Mouse (Mus musculus): ENCODE data around the gene Orai2. TPM values are rescaled to one million over a fixed set of nuclear protein-coding genes. Genes with fewer than 3 reads are reported as not detected.
"Not testable (repeated sequence)": the region's sequence is repeated elsewhere in the genome, so short reads cannot be mapped to it uniquely, and the experiment has no call there.

Gene Orai2
- polyA plus RNA-seq, 1 experiment from 2014 or later, result 7.4 TPM

DNA sequence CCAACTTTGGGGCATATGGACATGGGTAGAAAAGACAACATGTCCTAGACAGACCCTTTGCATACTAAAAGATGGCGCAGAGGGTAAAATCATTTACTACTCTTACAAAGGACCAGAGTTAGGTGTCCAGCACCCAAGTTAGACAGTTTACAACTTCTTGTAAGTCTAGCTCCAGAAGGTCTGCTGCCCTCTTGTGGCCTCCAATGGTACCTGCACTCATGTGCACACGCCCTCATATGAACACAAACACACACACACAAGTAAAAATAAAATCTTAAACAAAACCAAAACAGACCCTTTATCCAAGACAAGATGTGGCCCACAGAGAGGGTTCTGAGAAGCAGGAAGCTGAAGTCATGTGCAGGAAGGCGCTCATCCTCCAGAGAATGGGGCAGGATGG lies 2.4 kb downstream of the Orai2 start:
- no peak overlapping the region for H3K4me2 ChIP-seq
- H3K9me3 ChIP-seq (ENCODE audit: control insufficient read depth, low read length), result no peaks in the 10 kb centered on the region
- peaks cover 11% of the 10 kb centered on the region for H3K4me1 ChIP-seq (replicated peaks; ENCODE audit: control insufficient read depth, insufficient read depth, low read length)
- no peak overlapping the region for H3K4me3 ChIP-seq (ENCODE audit: low read depth, low read length)
- no peak for ATAC-seq (replicated peaks; ENCODE audit: low FRiP score)
- WGBS, result 93% methylated on average over 3 of the region's 3 CpGs
- no peak overlapping the region for H3K9ac ChIP-seq (ENCODE audit: low read depth, low read length)
- DNase-seq (ENCODE audit: low spot score), result no peak
- no peak overlapping the region for H3K27ac ChIP-seq (ENCODE audit: low read depth, low read length)
- peaks cover 4% of the 10 kb centered on the region; the same call in 1 of the 2 replicates for H3K36me3 ChIP-seq (ENCODE audit: control insufficient read depth, insufficient read depth, low read length)
- H3K27me3 ChIP-seq (replicated peaks; ENCODE audit: control insufficient read depth, insufficient read depth, low read length), result no peaks in the 10 kb centered on the region

DNA sequence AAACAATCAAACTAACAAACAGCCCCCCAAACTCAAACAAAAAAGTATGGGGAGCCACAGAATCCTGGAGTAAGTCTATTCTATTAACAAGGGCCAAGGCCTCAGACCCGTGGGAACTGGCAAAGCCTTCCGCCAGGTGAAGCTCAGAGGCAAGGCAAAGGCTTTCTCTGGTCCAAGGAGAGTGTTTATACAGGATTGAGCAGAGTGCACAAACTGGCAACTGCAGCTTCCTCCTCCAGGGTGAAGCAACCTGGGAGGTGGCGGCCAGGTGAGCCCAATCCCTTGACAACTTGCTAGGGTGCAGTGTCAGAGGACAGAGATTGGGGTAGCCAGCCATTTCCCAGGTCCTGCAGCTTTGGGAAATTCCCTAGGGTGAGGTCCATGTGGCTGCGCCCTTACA lies 3.2 kb downstream of the Orai2 start:
- Histone ChIP-seq H3K4me3 (ENCODE audit: low read depth, low read length) (no peak overlapping the region), H3K4me1 (replicated peaks; ENCODE audit: control insufficient read depth, insufficient read depth, low read length) (peaks cover 10% of the 10 kb centered on the region), H3K27me3 (replicated peaks; ENCODE audit: control insufficient read depth, insufficient read depth, low read length) (no peaks in the 10 kb centered on the region), H3K36me3 (ENCODE audit: control insufficient read depth, insufficient read depth, low read length) (peaks cover 4% of the 10 kb centered on the region; the same call in 1 of the 2 replicates), H3K9me3 (ENCODE audit: control insufficient read depth, low read length) (no peaks in the 10 kb centered on the region), H3K4me2 (no peak overlapping the region), H3K9ac (ENCODE audit: low read depth, low read length) (no peak overlapping the region), H3K27ac (ENCODE audit: low read depth, low read length) (no peak overlapping the region)
- no peak for DNase-seq (ENCODE audit: low spot score)
- no peak for ATAC-seq (replicated peaks; ENCODE audit: low FRiP score)
- WGBS, result 81% methylated on average over 4 of the region's 4 CpGs

DNA sequence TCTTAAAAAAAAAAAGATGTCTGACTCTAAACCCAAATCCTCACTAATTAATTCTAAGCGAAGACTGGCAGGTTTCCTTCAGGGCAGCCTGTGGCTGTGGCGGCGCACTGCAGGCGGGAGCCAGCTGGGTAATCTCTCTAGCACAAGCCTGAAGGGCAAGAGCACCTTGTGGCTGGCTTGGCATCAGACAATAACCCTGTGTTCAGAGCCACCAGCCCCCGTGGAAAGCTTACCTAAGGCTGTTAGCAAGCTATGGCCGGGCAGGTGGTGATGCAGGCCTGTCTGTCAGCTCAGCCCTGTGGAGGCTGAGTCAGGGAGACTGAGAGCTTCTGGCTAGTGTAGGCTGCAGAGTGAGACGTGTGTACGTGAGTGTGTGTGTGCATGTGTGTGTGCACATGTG lies 5.3 kb downstream of the Orai2 start:
- no peaks in the 10 kb centered on the region for H3K9me3 ChIP-seq (ENCODE audit: control insufficient read depth, low read length)
- H3K9ac ChIP-seq (ENCODE audit: low read depth, low read length), result no peak overlapping the region
- no peak overlapping the region for H3K4me2 ChIP-seq
- no peak overlapping the region for H3K27ac ChIP-seq (ENCODE audit: low read depth, low read length)
- DNase-seq (ENCODE audit: low spot score) (no peak), ATAC-seq (replicated peaks; ENCODE audit: low FRiP score) (no peak)
- peaks cover 4% of the 10 kb centered on the region; the same call in 1 of the 2 replicates for H3K36me3 ChIP-seq (ENCODE audit: control insufficient read depth, insufficient read depth, low read length)
- H3K27me3 ChIP-seq (replicated peaks; ENCODE audit: control insufficient read depth, insufficient read depth, low read length), result no peaks in the 10 kb centered on the region
- H3K4me3 ChIP-seq (ENCODE audit: low read depth, low read length), result no peak overlapping the region
- 0 out of 2 replicates have a peak, but pooled peaks cover 3% of the 10 kb centered on the region for H3K4me1 ChIP-seq (replicated peaks; ENCODE audit: control insufficient read depth, insufficient read depth, low read length)
- 82% methylated on average over 8 of the region's 8 CpGs for WGBS

DNA sequence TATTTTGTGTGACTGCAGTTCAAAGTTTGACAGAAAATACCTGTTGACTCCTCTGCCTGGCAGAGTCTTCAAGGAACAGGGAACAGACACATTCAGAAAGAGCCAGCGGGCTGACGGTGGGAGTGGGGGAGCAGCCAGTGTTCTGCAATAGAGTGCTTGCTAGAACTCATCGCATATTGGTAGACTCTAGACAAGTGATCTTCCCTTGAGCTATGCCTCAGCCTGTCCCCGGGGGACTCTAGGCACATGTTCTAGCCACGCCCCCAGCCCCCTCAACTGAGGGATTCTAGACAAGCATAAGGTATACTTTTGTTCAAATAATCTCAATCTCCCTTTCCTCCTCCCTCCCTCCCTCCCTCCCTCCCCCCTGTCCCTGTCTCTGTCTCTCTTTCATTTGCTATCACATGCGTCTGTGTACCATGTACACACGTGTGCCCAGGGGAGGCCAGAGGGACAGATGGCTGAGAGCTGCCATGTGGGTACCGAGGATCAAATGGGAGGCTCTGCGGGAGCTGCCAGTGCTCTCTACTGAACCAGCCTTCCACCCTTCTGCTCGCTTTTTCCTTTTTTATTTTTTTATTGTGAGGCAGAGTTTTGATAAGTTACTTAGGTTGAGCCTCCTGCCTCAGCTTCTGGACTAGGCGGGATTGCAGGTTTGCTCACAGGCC lies 6.6 kb downstream of the Orai2 start:
- Histone ChIP-seq H3K4me3 (ENCODE audit: low read depth, low read length) (no peak overlapping the region), H3K9ac (ENCODE audit: low read depth, low read length) (no peak overlapping the region), H3K36me3 (ENCODE audit: control insufficient read depth, insufficient read depth, low read length) (peaks cover 4% of the 10 kb centered on the region; the same call in 1 of the 2 replicates), H3K9me3 (ENCODE audit: control insufficient read depth, low read length) (no peaks in the 10 kb centered on the region), H3K27ac (ENCODE audit: low read depth, low read length) (no peak overlapping the region), H3K4me2 (no peak overlapping the region), H3K4me1 (replicated peaks; ENCODE audit: control insufficient read depth, insufficient read depth, low read length) (no peaks in the 10 kb centered on the region), H3K27me3 (replicated peaks; ENCODE audit: control insufficient read depth, insufficient read depth, low read length) (no peaks in the 10 kb centered on the region)
- no peak for ATAC-seq (replicated peaks; ENCODE audit: low FRiP score)
- DNase-seq (ENCODE audit: low spot score), result no peak
- WGBS, result 86% methylated on average over 11 of the region's 11 CpGs

DNA sequence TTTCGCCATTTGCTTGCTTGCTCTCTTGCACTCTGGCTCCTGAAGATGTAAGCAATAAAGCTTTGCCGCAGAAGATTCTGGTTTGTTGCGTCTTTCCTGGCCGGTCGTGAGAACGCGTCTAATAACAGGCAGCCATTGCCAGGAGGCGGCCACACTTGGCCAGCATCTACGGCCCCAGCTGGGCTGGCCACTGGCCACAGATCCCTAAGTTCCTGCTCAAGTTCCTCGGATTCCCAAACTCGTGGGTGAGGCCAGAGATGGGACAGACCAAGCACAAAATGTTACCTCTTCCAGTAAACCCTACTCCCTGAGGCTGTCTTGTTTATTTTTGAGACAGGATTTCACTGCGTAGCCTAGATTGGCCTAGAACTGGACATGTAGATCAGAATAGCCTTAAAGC lies 10.4 kb downstream of the Orai2 start:
- not testable (repeated sequence) for H3K9me3 ChIP-seq (ENCODE audit: control insufficient read depth, low read length); H3K4me3 ChIP-seq (ENCODE audit: low read depth, low read length); H3K36me3 ChIP-seq (ENCODE audit: control insufficient read depth, insufficient read depth, low read length); DNase-seq (ENCODE audit: low spot score); H3K27ac ChIP-seq (ENCODE audit: low read depth, low read length); ATAC-seq (replicated peaks; ENCODE audit: low FRiP score); H3K4me2 ChIP-seq; H3K9ac ChIP-seq (ENCODE audit: low read depth, low read length); H3K27me3 ChIP-seq (replicated peaks; ENCODE audit: control insufficient read depth, insufficient read depth, low read length); H3K4me1 ChIP-seq (replicated peaks; ENCODE audit: control insufficient read depth, insufficient read depth, low read length)
- 90% methylated on average over 11 of the region's 12 CpGs for WGBS

DNA sequence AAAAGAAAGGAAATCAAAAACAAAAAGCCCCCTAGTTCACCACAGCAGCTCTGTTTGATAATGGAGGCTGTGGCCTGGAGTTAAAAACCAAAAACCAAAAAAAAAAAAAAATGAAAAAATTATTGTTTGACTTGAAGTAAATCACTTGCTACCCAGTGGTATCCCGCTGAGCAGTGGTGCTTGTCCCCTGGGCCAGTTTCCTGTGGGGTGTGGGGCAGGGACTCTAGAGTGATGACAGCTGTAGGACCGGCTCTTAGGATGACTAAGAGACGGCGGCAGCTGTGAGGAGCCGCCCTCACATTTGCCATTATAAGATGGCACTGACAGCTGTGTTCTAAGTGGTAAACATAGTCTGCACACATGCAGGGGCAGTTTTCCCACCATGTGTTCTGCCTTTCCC lies 15.1 kb downstream of the Orai2 start:
- Histone ChIP-seq H3K36me3 (ENCODE audit: control insufficient read depth, insufficient read depth, low read length) (no peaks in the 10 kb centered on the region), H3K9ac (ENCODE audit: low read depth, low read length) (no peak overlapping the region), H3K4me2 (no peak overlapping the region), H3K27ac (ENCODE audit: low read depth, low read length) (no peak overlapping the region), H3K9me3 (ENCODE audit: control insufficient read depth, low read length) (no peaks in the 10 kb centered on the region), H3K27me3 (replicated peaks; ENCODE audit: control insufficient read depth, insufficient read depth, low read length) (no peaks in the 10 kb centered on the region), H3K4me3 (ENCODE audit: low read depth, low read length) (no peak overlapping the region), H3K4me1 (replicated peaks; ENCODE audit: control insufficient read depth, insufficient read depth, low read length) (no peaks in the 10 kb centered on the region)
- WGBS, result 95% methylated on average over 5 of the region's 5 CpGs
- ATAC-seq (replicated peaks; ENCODE audit: low FRiP score) (no peak), DNase-seq (ENCODE audit: low spot score) (no peak)

DNA sequence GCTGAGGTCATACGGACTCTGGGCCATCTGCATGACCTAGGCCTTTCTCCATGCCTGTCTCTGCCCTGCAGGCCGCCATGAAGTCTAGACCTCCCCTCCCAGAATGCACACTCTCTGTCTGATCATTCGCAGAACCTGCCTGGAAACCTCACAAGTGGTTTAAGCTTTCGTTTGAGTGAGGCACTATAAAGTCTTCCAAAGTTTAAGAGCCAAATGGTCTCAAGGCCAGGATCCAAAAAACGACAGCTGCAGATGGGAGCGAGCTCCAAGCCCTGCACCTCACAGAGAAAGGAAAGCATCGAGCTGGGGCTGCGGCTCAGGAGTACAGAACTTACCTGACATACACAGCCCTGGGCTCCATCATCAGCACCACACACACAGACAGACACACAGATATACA lies 18.1 kb downstream of the Orai2 start:
- Histone ChIP-seq H3K4me2 (no peak overlapping the region), H3K9me3 (ENCODE audit: control insufficient read depth, low read length) (no peaks in the 10 kb centered on the region), H3K4me3 (ENCODE audit: low read depth, low read length) (no peak overlapping the region), H3K36me3 (ENCODE audit: control insufficient read depth, insufficient read depth, low read length) (no peaks in the 10 kb centered on the region), H3K4me1 (replicated peaks; ENCODE audit: control insufficient read depth, insufficient read depth, low read length) (no peaks in the 10 kb centered on the region), H3K27ac (ENCODE audit: low read depth, low read length) (no peak overlapping the region), H3K27me3 (replicated peaks; ENCODE audit: control insufficient read depth, insufficient read depth, low read length) (no peaks in the 10 kb centered on the region), H3K9ac (ENCODE audit: low read depth, low read length) (no peak overlapping the region)
- DNase-seq (ENCODE audit: low spot score), result no peak
- no peak for ATAC-seq (replicated peaks; ENCODE audit: low FRiP score)
- WGBS, result 80% methylated on average over 8 of the region's 8 CpGs

DNA sequence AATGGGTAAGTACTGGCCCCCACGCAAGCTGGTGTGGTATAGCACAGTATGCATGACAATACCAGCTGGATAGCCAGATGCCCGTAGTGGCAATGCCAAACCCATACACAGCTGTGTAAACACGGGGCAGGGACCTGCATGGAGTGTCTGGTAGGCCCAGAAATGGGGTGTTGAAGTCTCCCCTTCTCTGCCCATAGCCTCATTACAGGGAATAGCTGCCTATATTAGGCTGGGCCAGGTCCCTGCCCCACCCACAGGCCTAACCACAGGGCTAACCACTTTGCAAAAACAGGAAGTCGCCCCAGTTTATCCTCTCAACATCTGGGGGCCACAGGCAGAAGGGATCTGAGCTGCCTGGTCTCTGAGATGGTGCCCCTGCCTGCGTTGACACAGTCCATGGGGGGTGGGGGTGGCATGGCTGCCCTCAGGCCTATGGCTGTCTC lies 21.4 kb downstream of the Orai2 start:
- peak; percentile 79 for ATAC-seq (replicated peaks; ENCODE audit: low FRiP score)
- not testable (repeated sequence) for H3K27me3 ChIP-seq (replicated peaks; ENCODE audit: control insufficient read depth, insufficient read depth, low read length)

DNA sequence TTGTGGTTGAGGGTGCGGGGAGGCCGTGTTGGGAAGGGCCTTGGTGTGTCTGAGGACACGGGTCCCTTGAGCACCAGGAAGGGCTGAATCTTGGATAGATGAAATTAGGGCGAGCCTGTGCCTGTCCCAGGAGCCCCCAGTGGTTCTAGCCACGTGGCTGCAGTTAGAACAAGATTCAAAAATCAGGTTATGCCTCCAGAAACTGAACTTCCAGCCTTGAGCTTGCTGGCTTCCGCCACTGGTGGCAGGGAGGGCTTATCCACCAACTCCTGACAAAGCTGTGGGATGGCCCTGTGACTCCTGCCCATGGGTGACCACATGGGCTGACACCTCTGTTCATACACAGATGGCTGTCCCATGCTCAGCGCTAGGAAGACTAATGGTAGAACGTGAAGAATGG lies 22.8 kb downstream of the Orai2 start:
- WGBS, result 62% methylated on average over 8 of the region's 8 CpGs

More for the DNA sequence above, 21.4 kb downstream of the Orai2 start:
- not testable (repeated sequence) for H3K9me3 ChIP-seq (ENCODE audit: control insufficient read depth, low read length); H3K4me1 ChIP-seq (replicated peaks; ENCODE audit: control insufficient read depth, insufficient read depth, low read length); H3K36me3 ChIP-seq (ENCODE audit: control insufficient read depth, insufficient read depth, low read length); DNase-seq (ENCODE audit: low spot score); H3K27ac ChIP-seq (ENCODE audit: low read depth, low read length); H3K9ac ChIP-seq (ENCODE audit: low read depth, low read length); H3K4me3 ChIP-seq (ENCODE audit: low read depth, low read length)
- H3K4me2 ChIP-seq, result 0 out of 2 replicates have a peak overlapping the region, but pooled peaks have one; percentile 17
- WGBS, result 33% methylated on average over 5 of the region's 5 CpGs

More for the DNA sequence above, 22.8 kb downstream of the Orai2 start:
- H3K4me3 ChIP-seq (ENCODE audit: low read depth, low read length), result no peak overlapping the region
- H3K9me3 ChIP-seq (ENCODE audit: control insufficient read depth, low read length), result no peaks in the 10 kb centered on the region
- no peak overlapping the region for H3K27ac ChIP-seq (ENCODE audit: low read depth, low read length)
- H3K4me2 ChIP-seq, result no peak overlapping the region
- H3K36me3 ChIP-seq (ENCODE audit: control insufficient read depth, insufficient read depth, low read length), result no peaks in the 10 kb centered on the region
- no peaks in the 10 kb centered on the region for H3K27me3 ChIP-seq (replicated peaks; ENCODE audit: control insufficient read depth, insufficient read depth, low read length)
- DNase-seq (ENCODE audit: low spot score) (no peak), ATAC-seq (replicated peaks; ENCODE audit: low FRiP score) (no peak)
- H3K4me1 ChIP-seq (replicated peaks; ENCODE audit: control insufficient read depth, insufficient read depth, low read length), result peaks cover 3% of the 10 kb centered on the region
- H3K9ac ChIP-seq (ENCODE audit: low read depth, low read length), result no peak overlapping the region
